Mouse (Mus musculus): Measurements from ENCODE around the gene Gm11027. TPM values are rescaled to one million over a fixed set of nuclear protein-coding genes. Genes with fewer than 3 reads are reported as not detected.
A peak's percentile ranks its signal among the peaks of the same experiment; 100 is the strongest.

Gene Gm11027
- polyA plus RNA-seq, 1 experiment, result not detected

GRCm38 (mm10) chr12:116279181-116279580 is 4.0 kb downstream of the Gm11027 start:
- no peak for DNase-seq (ENCODE audit: low spot score)

DNA sequence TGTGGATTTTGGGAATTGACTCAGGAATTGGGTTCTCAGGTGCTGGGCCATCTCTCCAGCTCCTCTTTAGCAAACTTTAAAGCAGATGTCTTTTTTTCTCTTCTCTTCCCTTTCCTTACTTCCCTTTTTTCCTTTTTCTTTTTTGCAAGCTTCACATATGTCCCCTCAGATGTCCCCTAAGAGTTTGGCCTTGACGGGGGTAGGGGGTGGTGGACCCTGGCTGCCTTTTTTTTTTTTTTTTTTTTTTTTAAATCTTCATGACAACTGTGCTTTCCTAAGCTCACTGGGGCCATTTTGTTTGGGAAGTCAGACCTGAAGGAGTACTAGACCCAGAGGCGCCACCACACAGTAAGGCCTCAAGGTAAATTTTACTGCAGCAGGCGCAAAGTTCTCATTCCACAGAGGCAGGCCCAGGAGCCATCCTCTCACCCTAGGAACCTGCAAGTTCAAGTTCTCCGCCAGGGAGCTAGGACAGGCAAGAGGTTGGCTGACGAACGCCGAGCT is 5.0 kb downstream of the Gm11027 start:
- no peak for DNase-seq (ENCODE audit: low spot score)

DNA sequence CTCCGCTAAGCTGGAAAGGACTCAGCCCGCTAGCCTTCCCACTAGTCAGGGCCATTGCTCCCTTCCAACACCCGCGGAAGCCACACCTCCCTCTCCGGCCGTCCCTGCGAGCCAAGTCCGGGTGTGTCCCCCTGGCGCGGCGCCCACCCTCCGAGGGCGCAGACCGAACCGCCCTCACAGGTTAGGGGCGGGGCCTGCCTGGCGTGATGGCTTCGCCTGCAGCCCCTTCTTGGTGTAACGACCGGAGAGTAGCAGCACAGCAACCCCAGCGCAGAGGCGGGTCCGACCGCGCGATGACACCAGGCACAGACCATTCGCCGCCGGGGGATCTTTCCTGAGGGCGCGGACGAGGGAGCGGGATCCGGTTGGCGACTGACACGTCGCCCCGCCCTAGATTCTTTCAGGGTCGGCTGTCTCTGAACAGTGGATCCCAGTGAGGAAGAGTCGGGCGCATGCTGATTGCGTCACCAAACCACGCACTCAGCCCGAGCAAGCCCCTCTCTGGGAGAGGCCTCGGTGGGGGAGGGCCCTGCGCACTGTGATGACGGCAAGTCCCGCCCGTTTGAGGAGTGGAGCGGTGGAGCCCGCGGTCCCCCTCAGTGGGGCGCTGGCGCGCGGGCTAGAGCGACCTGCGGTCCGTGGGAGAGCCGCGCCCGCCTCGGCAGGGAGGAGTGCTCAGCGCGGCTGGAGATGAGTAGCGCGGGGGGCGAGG is 5.6 kb downstream of the Gm11027 start, which contains the start of gene Esyt2:
TSS of gene Esyt2 (plus strand) at position 544 of the 712 bp plus-strand sequence.
- DNase-seq (ENCODE audit: low spot score), result peak; percentile 100

GRCm38 (mm10) chr12:116281427-116282281 is 6.5 kb downstream of the Gm11027 start:
- peak; percentile 50 for DNase-seq (ENCODE audit: low spot score)

- DNase-seq (ENCODE audit: low spot score), result no peak
These were observed 7.7 kb downstream of the Gm11027 start for GRCm38 (mm10) chr12:116282856-116283255.

DNA sequence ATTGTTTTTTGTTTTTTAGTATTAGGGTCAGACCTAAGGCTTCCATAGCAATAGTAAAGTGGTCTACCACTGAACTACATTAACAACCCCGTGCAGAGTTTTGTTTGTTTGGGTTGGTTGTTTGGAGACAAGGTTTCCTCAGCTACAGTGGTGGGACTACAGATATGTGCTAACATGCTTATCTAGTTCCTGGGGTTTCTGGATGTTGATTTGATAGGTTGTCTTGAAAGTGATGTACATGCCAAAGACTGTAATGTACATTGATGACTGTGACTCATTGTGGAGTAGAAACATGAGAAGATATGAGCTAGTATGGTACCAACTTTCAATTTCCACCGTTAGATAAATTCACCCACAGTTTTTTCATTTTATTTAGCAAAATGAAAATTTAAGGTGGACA is 8.3 kb downstream of the Gm11027 start:
- DNase-seq (ENCODE audit: low spot score), result no peak

DNA sequence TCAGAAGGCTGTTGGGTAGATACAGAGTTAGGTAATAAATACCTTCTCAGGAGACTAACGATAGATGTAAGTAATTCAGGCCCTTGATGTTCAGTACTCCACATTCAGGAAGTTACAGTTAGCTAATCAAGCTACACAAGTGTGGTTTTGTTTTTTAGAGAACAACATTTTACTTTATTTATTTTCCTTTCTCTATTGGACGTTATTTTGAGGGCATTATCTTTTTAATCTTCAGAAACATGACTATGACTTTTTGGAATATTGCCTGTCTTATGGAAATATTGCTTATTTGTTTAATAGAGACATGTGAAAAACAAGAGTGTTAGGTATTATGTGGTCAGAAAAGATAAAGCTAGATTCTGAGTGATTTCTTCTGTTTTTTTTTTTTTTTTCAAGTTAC is 18.0 kb downstream of the Gm11027 start:
- no peak for DNase-seq (ENCODE audit: low spot score)

DNA sequence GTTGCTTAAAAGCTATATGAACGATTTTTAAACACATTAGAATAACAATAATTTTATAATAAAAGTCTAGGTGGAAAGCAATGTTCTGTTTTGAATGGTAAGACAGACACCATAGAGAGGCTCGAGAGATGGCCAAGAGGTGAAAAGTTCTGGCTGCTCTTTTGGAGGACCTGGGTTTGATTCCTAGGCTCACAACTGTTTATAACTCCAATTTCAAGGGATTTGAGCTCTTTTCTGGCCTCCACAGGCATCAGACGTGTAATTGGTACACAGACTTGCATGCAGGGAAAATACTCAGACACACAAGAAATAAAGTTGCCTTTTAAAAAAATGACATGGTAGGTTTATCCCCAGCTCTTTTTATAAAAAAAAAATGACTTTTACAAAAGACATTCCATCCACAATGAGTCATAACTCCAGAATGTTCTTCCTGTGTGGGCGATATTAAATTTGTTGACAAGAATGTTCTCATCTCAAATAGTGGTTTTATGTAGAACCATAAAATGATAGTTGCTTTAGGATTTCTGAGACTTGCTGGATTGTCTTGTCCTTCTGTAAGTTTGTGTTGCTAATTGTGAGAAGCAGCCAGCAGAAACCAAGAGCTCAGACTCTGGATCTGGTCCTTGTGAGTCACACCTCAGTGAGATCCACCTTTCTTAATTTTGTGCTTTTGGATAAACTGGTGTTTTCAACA is 18.6 kb downstream of the Gm11027 start:
- DNase-seq (ENCODE audit: low spot score), result no peak

- DNase-seq (ENCODE audit: low spot score), result no peak
These were observed 24.7 kb downstream of the Gm11027 start for GRCm38 (mm10) chr12:116299906-116300305.

DNA sequence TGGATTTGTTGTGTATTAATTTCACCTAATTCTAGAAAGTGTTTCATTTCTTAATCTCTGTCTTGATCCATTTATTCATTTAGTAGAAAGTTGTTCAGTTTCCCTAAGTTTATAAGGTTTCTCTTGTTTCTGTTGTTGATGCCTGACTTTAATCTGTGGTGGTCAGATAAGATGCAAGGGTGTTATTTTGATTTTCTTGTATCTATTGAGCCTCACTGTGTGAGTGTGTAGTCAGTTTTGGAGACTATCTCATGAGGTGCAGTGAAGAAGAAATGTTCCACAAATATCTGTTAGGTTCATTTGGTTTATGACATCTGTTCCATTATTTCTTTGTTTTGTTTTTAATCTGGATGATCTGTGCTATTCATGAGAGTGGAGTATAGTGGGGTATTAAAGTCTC is 27.0 kb downstream of the Gm11027 start:
- no peak for DNase-seq (ENCODE audit: low spot score)

DNA sequence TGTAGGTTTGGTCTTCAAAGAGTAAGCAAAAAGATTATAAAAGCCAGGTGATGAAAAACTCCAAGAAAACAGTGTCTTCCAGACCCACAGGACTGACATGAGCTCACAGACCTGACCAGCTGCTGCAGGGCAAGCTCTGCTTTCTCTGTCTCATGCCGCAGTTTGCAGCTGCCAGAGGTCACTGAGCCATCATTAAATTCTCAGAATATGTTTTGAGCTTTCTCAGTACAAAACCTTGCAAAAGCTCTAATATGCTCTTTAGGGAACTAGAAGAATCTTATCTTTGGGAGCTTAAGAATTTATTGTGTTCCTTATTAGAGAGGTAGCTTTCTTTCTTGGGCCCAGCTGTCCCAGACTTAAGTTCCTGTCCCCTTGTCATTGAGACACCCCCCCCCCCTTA is 30.9 kb downstream of the Gm11027 start:
- no peak for DNase-seq (ENCODE audit: low spot score)

- no peak for DNase-seq (ENCODE audit: low spot score)
These were observed 32.7 kb downstream of the Gm11027 start for GRCm38 (mm10) chr12:116307870-116308269.

DNA sequence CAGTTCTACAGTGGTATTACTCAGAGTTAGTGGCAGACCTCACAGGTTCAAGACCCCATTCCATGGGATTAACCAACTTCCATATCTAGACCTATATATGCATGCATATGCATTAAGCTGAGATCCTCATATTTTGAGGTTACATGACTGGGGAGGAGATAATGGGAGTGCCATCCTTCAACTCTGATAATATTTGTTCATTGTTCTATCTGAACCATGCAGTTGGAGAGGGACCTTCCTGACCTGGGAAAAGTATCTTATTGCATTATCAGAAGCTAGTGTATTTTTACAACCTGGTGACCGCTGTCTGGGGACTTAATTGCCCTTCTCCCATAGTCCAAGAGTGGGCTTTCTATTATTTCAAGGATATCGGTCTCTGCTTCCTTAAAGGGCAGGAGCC is 33.4 kb downstream of the Gm11027 start:
- DNase-seq (ENCODE audit: low spot score), result no peak

GRCm38 (mm10) chr12:116313816-116314215 is 38.6 kb downstream of the Gm11027 start:
- DNase-seq (ENCODE audit: low spot score), result no peak

DNA sequence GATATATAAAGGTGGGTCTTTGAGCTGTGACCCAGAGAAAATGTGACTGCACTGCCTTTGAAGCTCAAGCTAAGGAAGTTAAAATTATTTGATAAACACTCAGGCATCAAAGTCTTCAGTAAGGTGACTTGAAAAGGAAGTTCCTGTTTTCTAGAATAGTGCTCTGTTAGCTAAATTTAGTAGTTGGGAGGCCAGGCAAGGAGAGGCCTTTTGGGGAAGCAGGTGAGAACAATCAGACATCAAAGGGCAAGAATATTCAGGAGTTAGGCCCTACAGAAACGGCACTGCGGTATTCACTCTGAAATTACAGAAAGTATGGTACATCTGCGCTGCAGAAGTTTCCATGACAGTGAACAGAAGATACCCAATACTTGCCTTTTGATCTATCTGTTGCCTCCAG is 40.3 kb downstream of the Gm11027 start:
- DNase-seq (ENCODE audit: low spot score), result no peak

- no peak for DNase-seq (ENCODE audit: low spot score)
These were observed 42.6 kb downstream of the Gm11027 start for GRCm38 (mm10) chr12:116317818-116318217.

Other genes starting within 250 kb of the Gm11027 start
- gene Zfp386, start 227.7 kb upstream of the Gm11027 start, polyA plus RNA-seq (2012; rRNA removed), result 27.7 and 28.1 TPM in 2 replicates
- gene Vipr2, start 197.7 kb upstream of the Gm11027 start, polyA plus RNA-seq (2012; rRNA removed), result 0.43 and 0.65 TPM in 2 replicates
- 12.5 and 16.4 TPM in 2 replicates for gene Wdr60, start 12.4 kb upstream of the Gm11027 start, polyA plus RNA-seq (2012; rRNA removed)
- gene Esyt2, start 5.8 kb downstream of the Gm11027 start, polyA plus RNA-seq (2012; rRNA removed), result 21.5 and 34.7 TPM in 2 replicates
- 3.1 and 3.2 TPM in 2 replicates for gene Ncapg2, start 130.0 kb downstream of the Gm11027 start, polyA plus RNA-seq (2012; rRNA removed)
- 0.21 and 0.22 TPM in 2 replicates for gene Ptprn2, start 210.3 kb downstream of the Gm11027 start, polyA plus RNA-seq (2012; rRNA removed)